Mouse (Mus musculus) neural tube, embryonic 13.5 days (tissue): ENCODE results near the gene Zbed3. TPM values are rescaled to one million over a fixed set of nuclear protein-coding genes. Genes with fewer than 3 reads are reported as not detected.
"Not testable (repeated sequence)": the region's sequence is repeated elsewhere in the genome, so short reads cannot be mapped to it uniquely, and the experiment has no call there.

Source experiments
- ATAC-seq: fragments of 200-750 bp; cut with Nextera tagmentation; 2 replicates; pipeline ENCODE4 v1.8.0; 2017; ENCODE audit warnings: low read depth, mild to moderate bottlenecking, moderate TSS enrichment, moderate library complexity
- H3K27ac ChIP-seq: fragments of 300-500 bp; sonication (generic); replicated peaks from 2 replicates; pipeline ENCODE4 v1.5.1; 2015; ENCODE audit warnings: moderate library complexity, mild to moderate bottlenecking, inconsistent platforms
- H3K27me3 ChIP-seq: fragments of 300-500 bp; sonication (generic); 2 replicates; pipeline ENCODE4 v1.6.1; 2015; ENCODE audit warnings: mild to moderate bottlenecking, inconsistent platforms
- H3K36me3 ChIP-seq: fragments of 300-500 bp; sonication (generic); 2 replicates; pipeline ENCODE4 v1.6.1; 2015; ENCODE audit warnings: mild to moderate bottlenecking, inconsistent platforms
- H3K4me1 ChIP-seq: fragments of 300-500 bp; sonication (generic); replicated peaks from 2 replicates; pipeline ENCODE4 v1.6.1; 2015; ENCODE audit warnings: inconsistent platforms
- H3K4me2 ChIP-seq: fragments of 300-500 bp; sonication (generic); 2 replicates; pipeline ENCODE4 v1.6.1; 2015; ENCODE audit warnings: inconsistent platforms, mild to moderate bottlenecking, moderate library complexity
- H3K4me3 ChIP-seq: fragments of 300-500 bp; sonication (generic); 2 replicates; pipeline ENCODE4 v1.5.1; 2015; ENCODE audit warnings: mild to moderate bottlenecking, inconsistent platforms
- H3K9ac ChIP-seq: fragments of 300-500 bp; sonication (generic); 2 replicates; pipeline ENCODE4 v1.6.1; 2015; ENCODE audit warnings: moderate library complexity, mild to moderate bottlenecking, inconsistent platforms
- H3K9me3 ChIP-seq: fragments of 300-500 bp; sonication (generic); 2 replicates; pipeline ENCODE4 v1.6.1; 2016; ENCODE audit warnings: inconsistent platforms
- WGBS: fragments of 180-500 bp; shearing (Covaris S2); methylation state at CpG from one replicate; pipeline ENCODE4 v1.1.7; 2015; 5-methylcytosine and 5-hydroxymethylcytosine counted together
- polyA plus RNA-seq: library from polyadenylated mRNA; unstranded; fragments of >200 nt; fragmentation: Nextera tagmentation; extraction: Ambion mirVana; gene quantifications from 2 replicates; pipeline ENCODE4 v1.2.1, GENCODE M21; 2015

Zbed3 gene
- polyA plus RNA-seq, 1 experiment from 2014 or later, result 38.2 TPM

GRCm38 (mm10) chr13:95343470-95343869 is 20.1 kb downstream of the Zbed3 start:
- 87% methylated on average over 8 of the region's 8 CpGs for WGBS
- ATAC-seq, result no peak
- H3K27ac ChIP-seq, result no peak overlapping the region
- H3K4me3 ChIP-seq, result no peak overlapping the region
- H3K9me3 ChIP-seq, result no peaks in the 10 kb centered on the region
- H3K27me3 ChIP-seq, result no peaks in the 10 kb centered on the region
- H3K36me3 ChIP-seq, result peaks cover 20% of the 10 kb centered on the region
- H3K4me2 ChIP-seq, result no peak overlapping the region
- H3K9ac ChIP-seq, result no peak overlapping the region
- no peaks in the 10 kb centered on the region for H3K4me1 ChIP-seq

- no peak for ATAC-seq
- Histone ChIP-seq H3K4me1 (no peaks in the 10 kb centered on the region), H3K9ac (no peak overlapping the region), H3K36me3 (peaks cover 23% of the 10 kb centered on the region), H3K4me3 (no peak overlapping the region), H3K4me2 (no peak overlapping the region), H3K27me3 (no peaks in the 10 kb centered on the region), H3K27ac (no peak overlapping the region), H3K9me3 (no peaks in the 10 kb centered on the region)
- WGBS, result 76% methylated on average over 6 of the region's 6 CpGs
Observed at GRCm38 (mm10) chr13:95345869-95346268, 22.5 kb downstream of the Zbed3 start.

- Histone ChIP-seq H3K4me1 (no peaks in the 10 kb centered on the region), H3K4me2 (no peak overlapping the region), H3K27ac (no peak overlapping the region), H3K36me3 (peaks cover 34% of the 10 kb centered on the region), H3K4me3 (no peak overlapping the region), H3K27me3 (no peaks in the 10 kb centered on the region), H3K9ac (no peak overlapping the region), H3K9me3 (no peaks in the 10 kb centered on the region)
- 34% methylated on average over 8 of the region's 8 CpGs for WGBS
- ATAC-seq, result peak; percentile 70
Observed at GRCm38 (mm10) chr13:95347018-95347696, 23.7 kb downstream of the Zbed3 start.

- Histone ChIP-seq H3K4me3 (no peak overlapping the region), H3K9ac (no peak overlapping the region), H3K9me3 (no peaks in the 10 kb centered on the region), H3K27me3 (no peaks in the 10 kb centered on the region), H3K4me1 (no peaks in the 10 kb centered on the region), H3K27ac (no peak overlapping the region), H3K36me3 (peaks cover 46% of the 10 kb centered on the region), H3K4me2 (no peak overlapping the region)
- ATAC-seq, result no peak
- WGBS, result 88% methylated on average over 3 of the region's 3 CpGs
Observed at GRCm38 (mm10) chr13:95348476-95348875, 25.1 kb downstream of the Zbed3 start.

GRCm38 (mm10) chr13:95358223-95358622 is 34.8 kb downstream of the Zbed3 start:
- ATAC-seq, result no peak
- H3K4me3 ChIP-seq, result no peak overlapping the region
- no peaks in the 10 kb centered on the region for H3K4me1 ChIP-seq
- no peaks in the 10 kb centered on the region for H3K27me3 ChIP-seq
- H3K4me2 ChIP-seq, result no peak overlapping the region
- peaks cover 94% of the 10 kb centered on the region for H3K36me3 ChIP-seq
- H3K9ac ChIP-seq, result no peak overlapping the region
- H3K27ac ChIP-seq, result no peak overlapping the region
- H3K9me3 ChIP-seq, result no peaks in the 10 kb centered on the region
- 89% methylated on average over 2 of the region's 2 CpGs for WGBS

- Histone ChIP-seq H3K9ac (no peak overlapping the region), H3K36me3 (peaks cover 84% of the 10 kb centered on the region), H3K9me3 (no peaks in the 10 kb centered on the region), H3K27ac (no peak overlapping the region), H3K4me2 (no peak overlapping the region), H3K27me3 (no peaks in the 10 kb centered on the region), H3K4me3 (no peak overlapping the region), H3K4me1 (no peaks in the 10 kb centered on the region)
- 83% methylated on average over 4 of the region's 4 CpGs for WGBS
- no peak for ATAC-seq
Observed at GRCm38 (mm10) chr13:95363440-95363839, 40.0 kb downstream of the Zbed3 start.

GRCm38 (mm10) chr13:95366356-95366755 is 42.9 kb downstream of the Zbed3 start:
- Histone ChIP-seq H3K36me3 (peaks cover 83% of the 10 kb centered on the region), H3K9ac (no peak overlapping the region), H3K4me2 (no peak overlapping the region), H3K27me3 (no peaks in the 10 kb centered on the region), H3K27ac (no peak overlapping the region), H3K4me3 (no peak overlapping the region), H3K9me3 (no peaks in the 10 kb centered on the region), H3K4me1 (no peaks in the 10 kb centered on the region)
- 95% methylated on average over 8 of the region's 8 CpGs for WGBS
- no peak for ATAC-seq

- Histone ChIP-seq H3K9ac (peak within 1 kb of the TSS; percentile 95), H3K27me3 (no peaks in the 10 kb centered on the region), H3K9me3 (no peaks in the 10 kb centered on the region), H3K4me3 (peak within 1 kb of the TSS; percentile 98), H3K27ac (peak within 1 kb of the TSS; percentile 79), H3K4me2 (peak within 1 kb of the TSS; percentile 90), H3K4me1 (peaks cover 19% of the 10 kb centered on the region), H3K36me3 (peaks cover 12% of the 10 kb centered on the region)
- ATAC-seq, result peak; percentile 98
- WGBS, result under 1% methylated on average over 86 of the region's 86 CpGs
Observed at GRCm38 (mm10) chr13:95374701-95375553, 51.5 kb downstream of the Zbed3 start, which contains the start of gene Aggf1. Gene Aggf1 (minus strand): TSS chr13:95375352.

- Histone ChIP-seq H3K9me3 (no peaks in the 10 kb centered on the region), H3K27ac (peak overlapping the region; percentile 79), H3K36me3 (peaks cover 6% of the 10 kb centered on the region), H3K4me1 (peaks cover 19% of the 10 kb centered on the region), H3K9ac (peak overlapping the region; percentile 95), H3K27me3 (no peaks in the 10 kb centered on the region), H3K4me3 (peak overlapping the region; percentile 98), H3K4me2 (peak overlapping the region; percentile 65)
- 33% methylated on average over 6 of the region's 6 CpGs for WGBS
- ATAC-seq, result peak; percentile 48
Observed at GRCm38 (mm10) chr13:95375554-95375914, 52.1 kb downstream of the Zbed3 start.

GRCm38 (mm10) chr13:95376689-95377289 is 53.4 kb downstream of the Zbed3 start:
- H3K4me2 ChIP-seq, H3K27ac ChIP-seq, H3K36me3 ChIP-seq, H3K9me3 ChIP-seq, H3K4me3 ChIP-seq, H3K27me3 ChIP-seq, H3K9ac ChIP-seq, ATAC-seq: not testable (repeated sequence)
- H3K4me1 ChIP-seq, result peaks cover 19% of the 10 kb centered on the region
- WGBS, result 98% methylated on average over 11 of the region's 11 CpGs

GRCm38 (mm10) chr13:95378696-95379095 is 55.3 kb downstream of the Zbed3 start:
- Histone ChIP-seq H3K4me2 (no peak overlapping the region), H3K27ac (no peak overlapping the region), H3K4me3 (no peak overlapping the region), H3K27me3 (no peaks in the 10 kb centered on the region), H3K4me1 (peaks cover 14% of the 10 kb centered on the region), H3K36me3 (no peaks in the 10 kb centered on the region), H3K9me3 (no peaks in the 10 kb centered on the region), H3K9ac (no peak overlapping the region)
- ATAC-seq, result no peak
- WGBS, result 91% methylated on average over 3 of the region's 3 CpGs

GRCm38 (mm10) chr13:95382418-95382817 is 59.0 kb downstream of the Zbed3 start:
- H3K9me3 ChIP-seq, result no peaks in the 10 kb centered on the region
- H3K4me1 ChIP-seq, result no peaks in the 10 kb centered on the region
- ATAC-seq, result no peak
- H3K36me3 ChIP-seq, result no peaks in the 10 kb centered on the region
- H3K27ac ChIP-seq, result no peak overlapping the region
- H3K4me3 ChIP-seq, result no peak overlapping the region
- no peaks in the 10 kb centered on the region for H3K27me3 ChIP-seq
- 90% methylated on average over 5 of the region's 5 CpGs for WGBS
- no peak overlapping the region for H3K4me2 ChIP-seq
- H3K9ac ChIP-seq, result no peak overlapping the region
